Mouse (Mus musculus) brown adipose tissue, adult 24 weeks (tissue): ENCODE results near the gene Slc10a7. TPM values are rescaled to one million over a fixed set of nuclear protein-coding genes. Genes with fewer than 3 reads are reported as not detected.

Experiments used
- H3K27ac ChIP-seq: fragments of 200-500 bp; replicated peaks from 2 replicates; pipeline ENCODE4 v1.5.1; 2012; ENCODE audit warnings: low read depth, mild to moderate bottlenecking, low read length
- H3K4me1 ChIP-seq: fragments of 200-500 bp; 2 replicates; pipeline ENCODE4 v1.6.1; 2012; ENCODE audit warnings: low read length, mixed read lengths; ENCODE audit not compliant: control insufficient read depth, insufficient read depth, insufficient read length
- H3K4me3 ChIP-seq: fragments of 200-500 bp; 2 replicates; pipeline ENCODE4 v1.5.1; 2012; ENCODE audit warnings: low read depth, mild to moderate bottlenecking, low read length, moderate library complexity; ENCODE audit not compliant: insufficient read depth
- polyA plus RNA-seq: library from polyadenylated mRNA; stranded (reverse); fragments of >200 nt; gene quantifications from 2 replicates; pipeline ENCODE4 v1.2.4, GENCODE M21; 2012; ENCODE audit not compliant: missing spikeins, insufficient read depth, insufficient read length

The Slc10a7 gene
- polyA plus RNA-seq, 1 experiment = 5.3 TPM

DNA sequence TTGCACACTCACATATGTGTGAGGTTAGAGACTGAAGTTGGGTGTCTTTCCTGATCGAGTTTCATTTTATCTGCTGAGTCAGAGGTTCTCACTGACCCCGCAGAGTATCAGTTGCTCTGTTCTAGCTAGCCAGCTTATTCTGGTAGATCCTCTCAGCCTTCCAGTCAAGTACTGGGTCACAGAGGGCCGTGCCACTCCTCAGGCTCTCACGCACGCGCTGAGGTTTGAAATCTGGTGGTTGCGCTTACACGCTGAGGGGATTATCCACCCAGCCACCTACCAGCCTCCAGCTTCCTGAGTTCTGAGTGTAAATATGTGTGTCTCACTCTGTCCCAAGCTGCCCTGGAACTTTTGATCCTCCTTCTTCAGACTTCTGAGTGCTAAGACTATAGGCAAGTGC lies 59.0 kb downstream of the Slc10a7 start:
- Histone ChIP-seq H3K27ac (no peak overlapping the region), H3K4me3 (no peak overlapping the region), H3K4me1 (peaks cover 2% of the 10 kb centered on the region; the same call in 1 of the 2 replicates)

DNA sequence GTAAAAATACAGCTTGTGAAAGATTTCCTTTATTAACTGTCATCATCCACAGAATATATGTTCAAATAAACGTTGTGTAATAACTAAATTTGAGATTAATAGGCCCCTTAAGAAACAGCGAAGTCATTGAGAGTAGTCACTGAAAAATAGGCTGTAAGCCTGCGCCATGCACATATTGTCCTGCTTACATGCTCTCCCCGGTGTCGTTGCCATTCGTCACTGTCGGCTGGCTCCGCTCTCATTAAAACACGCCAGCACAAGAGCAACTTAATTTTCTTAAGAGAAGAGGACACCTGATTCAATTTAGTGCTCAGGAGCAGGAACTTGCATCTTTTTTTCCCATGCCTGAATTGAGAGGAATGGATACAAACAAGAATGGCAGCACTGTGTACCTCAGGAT lies 62.4 kb downstream of the Slc10a7 start:
- H3K4me1 ChIP-seq = peaks cover 2% of the 10 kb centered on the region; the same call in 1 of the 2 replicates
- no peak overlapping the region for H3K27ac ChIP-seq
- H3K4me3 ChIP-seq = no peak overlapping the region

DNA sequence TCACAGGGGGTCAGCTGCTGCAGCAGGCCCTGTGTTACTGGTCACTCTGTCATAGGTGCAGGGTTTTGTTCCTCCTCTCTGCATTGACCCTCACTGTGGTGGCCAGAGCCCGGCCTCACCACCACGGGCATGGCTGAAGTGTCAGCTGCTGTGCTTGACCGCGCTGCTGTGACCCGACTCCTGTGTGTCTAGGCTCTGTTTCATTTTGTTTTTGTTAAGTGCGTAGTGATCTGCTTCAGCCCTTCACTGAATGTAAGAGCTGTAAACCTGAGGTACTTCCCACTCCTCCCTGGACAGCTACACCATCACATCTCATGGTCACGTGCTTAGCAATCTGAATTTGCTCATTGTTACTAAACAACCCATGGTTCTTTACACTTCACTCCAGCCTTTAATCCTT lies 65.1 kb downstream of the Slc10a7 start:
- Histone ChIP-seq H3K4me1 (peaks cover 2% of the 10 kb centered on the region; the same call in 1 of the 2 replicates), H3K27ac (no peak overlapping the region), H3K4me3 (no peak overlapping the region)

DNA sequence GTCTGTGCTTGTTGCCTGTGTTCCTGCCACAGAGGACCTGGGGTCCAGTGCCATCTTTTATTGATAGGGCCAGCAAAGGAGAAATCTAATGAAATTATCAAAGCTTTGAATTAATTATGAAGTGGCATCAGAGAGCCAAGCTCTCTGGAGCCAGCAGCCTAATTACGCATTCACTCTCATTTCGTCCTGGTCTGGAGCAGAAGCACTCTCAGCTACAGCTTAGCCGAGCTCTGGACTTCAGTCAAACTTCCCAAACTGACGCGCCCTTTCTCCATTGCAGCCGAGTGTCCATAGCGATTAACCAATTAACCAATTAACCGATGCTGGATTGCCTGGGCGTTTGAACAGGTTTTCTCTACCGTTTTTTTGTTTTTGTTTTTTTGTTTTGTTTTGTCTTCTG lies 68.4 kb downstream of the Slc10a7 start:
- Histone ChIP-seq H3K4me3 (no peak overlapping the region), H3K4me1 (peaks cover 2% of the 10 kb centered on the region; the same call in 1 of the 2 replicates), H3K27ac (no peak overlapping the region)

DNA sequence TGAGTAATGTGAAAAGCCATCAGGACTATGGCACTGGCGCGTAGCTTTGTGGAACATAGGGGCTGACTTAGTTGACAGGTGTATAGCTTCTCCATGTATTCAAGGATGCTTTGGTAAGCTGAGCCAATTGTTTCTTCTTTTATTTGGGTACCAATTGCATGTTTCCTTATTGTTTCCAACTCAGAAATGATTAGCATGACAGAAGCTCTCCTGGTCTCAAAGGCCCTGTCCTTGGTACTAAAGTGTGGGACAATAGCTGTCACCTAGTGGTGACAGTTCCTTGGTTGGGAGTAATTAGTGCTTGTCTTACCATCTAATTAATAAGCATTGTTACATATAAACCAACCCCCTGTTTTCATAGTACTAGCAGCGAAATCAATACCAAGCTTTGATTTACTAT lies 68.9 kb downstream of the Slc10a7 start:
- H3K27ac ChIP-seq = no peak overlapping the region
- H3K4me3 ChIP-seq = no peak overlapping the region
- peaks cover 2% of the 10 kb centered on the region; the same call in 1 of the 2 replicates for H3K4me1 ChIP-seq

DNA sequence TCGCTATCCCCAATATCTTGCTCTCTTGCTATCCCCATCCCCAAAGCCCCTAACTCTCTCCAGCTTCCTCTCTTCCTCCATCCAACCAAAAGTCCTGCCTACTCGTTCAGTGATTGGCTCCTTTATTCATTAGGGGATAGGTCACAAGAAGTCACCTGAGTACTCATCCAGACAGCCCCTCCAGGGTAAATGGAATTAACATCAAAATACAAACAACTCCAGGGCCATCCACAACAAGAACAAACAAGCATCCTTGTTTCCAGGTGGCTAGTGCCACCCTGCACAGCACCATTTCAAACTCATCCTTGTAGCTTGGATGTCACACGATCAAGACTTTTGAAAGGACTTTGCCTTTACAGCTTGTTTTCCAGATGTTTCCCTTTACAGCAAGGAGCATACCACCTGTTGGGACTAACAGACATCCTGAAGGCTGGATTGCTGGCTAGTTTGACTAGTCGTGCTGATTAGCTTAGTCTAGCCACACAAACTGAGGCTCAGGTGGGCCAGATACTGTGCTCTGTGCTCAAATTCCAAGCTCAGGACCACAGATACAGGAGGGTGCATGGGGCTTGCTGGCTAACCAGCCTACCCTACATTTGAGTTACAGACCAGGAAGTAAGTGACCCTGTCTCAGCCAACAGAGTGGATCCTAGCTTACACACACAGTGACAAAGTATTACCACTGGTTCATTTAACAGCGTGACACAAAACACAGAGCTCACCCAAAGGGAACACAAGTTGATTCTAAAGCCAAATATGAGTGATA lies 75.0 kb downstream of the Slc10a7 start:
- H3K27ac ChIP-seq = peak overlapping the region; percentile 37
- H3K4me3 ChIP-seq = no peak overlapping the region
- peaks cover 9% of the 10 kb centered on the region for H3K4me1 ChIP-seq

DNA sequence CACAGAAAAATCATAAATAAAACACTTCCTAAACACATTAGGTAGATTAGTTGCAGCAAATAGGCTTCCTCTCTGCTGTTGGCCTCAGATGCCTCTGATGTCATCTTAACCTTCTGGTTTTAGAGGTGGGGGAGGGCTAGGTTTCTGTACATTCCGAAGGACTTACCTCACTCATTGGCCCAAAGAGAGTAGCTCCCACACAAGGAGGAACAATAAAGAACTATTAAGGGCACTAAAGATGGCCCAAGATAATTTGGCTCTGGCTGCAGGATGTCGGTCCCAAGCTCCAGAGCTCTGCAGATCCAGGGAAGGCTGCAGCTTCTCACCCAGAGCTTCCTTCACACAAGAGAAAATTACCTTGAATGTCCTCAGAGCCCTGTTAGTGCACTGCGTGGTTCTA lies 75.7 kb downstream of the Slc10a7 start:
- Histone ChIP-seq H3K27ac (peak overlapping the region; percentile 37; the same call in 1 of the 2 replicates), H3K4me1 (peaks cover 9% of the 10 kb centered on the region), H3K4me3 (no peak overlapping the region)

DNA sequence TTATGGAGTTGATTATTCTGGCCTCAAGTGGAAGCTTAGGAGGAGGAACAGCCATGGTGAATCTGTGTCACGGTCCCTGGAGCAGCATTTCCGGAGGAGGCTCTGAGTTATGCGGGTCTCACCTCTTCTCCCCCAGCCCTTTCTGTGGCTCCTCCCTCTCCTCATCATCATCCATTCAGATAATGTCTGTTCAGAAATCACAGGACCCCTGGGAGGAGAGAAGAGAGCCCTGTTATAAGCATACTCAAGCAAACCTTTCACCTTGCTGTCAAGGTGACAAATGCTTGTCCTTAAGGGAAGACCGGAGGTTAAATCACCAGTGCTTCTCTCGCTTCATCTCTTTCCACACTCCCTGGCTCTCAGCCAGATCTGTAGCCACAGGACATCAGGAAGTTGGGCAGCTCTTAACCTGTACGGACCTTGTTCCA lies 86.3 kb downstream of the Slc10a7 start:
- Histone ChIP-seq H3K27ac (no peak overlapping the region), H3K4me3 (no peak overlapping the region), H3K4me1 (no peaks in the 10 kb centered on the region)

DNA sequence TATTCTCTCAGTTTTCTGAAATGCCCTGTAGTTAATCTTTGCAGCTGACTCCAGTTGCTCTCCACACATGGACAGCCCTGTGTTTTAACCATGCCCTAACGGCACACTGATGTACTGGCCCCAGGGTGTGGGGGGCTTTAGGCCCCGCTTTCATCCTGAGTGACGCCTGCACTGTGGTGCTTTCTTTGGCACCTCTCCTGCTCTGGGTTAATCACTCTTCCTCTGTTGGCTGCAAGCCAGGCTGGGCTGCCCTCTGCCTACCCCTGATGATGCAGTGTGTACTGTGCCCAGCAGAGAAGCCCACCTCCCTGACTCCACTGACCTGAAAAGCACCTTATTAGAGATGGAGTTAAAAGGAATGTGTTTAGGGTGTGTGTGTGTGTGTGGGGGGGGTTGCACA lies 89.1 kb downstream of the Slc10a7 start:
- Histone ChIP-seq H3K4me1 (no peaks in the 10 kb centered on the region), H3K4me3 (no peak overlapping the region), H3K27ac (no peak overlapping the region)

DNA sequence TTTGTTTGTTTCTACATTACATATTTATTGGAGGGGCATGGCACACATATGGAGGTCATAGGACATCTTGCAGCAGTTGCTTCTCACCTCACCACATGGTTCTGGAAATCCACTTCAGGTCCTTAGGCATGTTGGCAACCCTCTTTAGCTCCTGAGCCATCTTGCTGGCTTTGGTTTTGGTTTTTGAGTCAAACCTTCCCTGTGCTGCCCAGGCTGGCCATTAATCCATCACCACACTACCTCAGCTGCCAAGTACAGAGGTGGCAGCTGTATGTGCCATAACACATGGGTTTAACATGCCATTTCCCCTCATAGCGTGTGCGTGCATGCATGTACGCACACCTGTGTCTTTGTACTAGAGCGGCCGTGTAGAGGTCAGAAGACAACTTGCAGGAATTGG lies 93.9 kb downstream of the Slc10a7 start:
- H3K4me3 ChIP-seq = no peak overlapping the region
- H3K4me1 ChIP-seq = no peaks in the 10 kb centered on the region
- no peak overlapping the region for H3K27ac ChIP-seq

DNA sequence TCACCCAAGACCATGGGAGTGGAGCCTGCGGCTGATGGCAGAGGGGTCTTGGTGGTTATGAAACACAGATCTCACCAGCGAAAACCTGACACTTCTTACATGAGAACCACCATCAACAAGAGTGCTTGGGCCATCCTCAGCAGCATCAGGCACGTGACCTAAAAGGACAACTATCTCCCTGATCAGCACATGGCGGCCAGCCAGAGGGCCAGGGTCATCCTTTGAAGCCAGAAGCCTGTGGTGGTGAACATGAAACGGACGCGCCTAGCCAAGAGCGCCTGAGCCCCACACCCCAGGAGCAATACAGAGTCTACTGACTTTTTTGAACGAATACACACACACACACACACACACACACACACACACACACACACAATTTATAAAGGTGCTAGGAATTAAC lies 95.3 kb downstream of the Slc10a7 start:
- Histone ChIP-seq H3K4me1 (no peaks in the 10 kb centered on the region), H3K27ac (no peak overlapping the region), H3K4me3 (no peak overlapping the region)

DNA sequence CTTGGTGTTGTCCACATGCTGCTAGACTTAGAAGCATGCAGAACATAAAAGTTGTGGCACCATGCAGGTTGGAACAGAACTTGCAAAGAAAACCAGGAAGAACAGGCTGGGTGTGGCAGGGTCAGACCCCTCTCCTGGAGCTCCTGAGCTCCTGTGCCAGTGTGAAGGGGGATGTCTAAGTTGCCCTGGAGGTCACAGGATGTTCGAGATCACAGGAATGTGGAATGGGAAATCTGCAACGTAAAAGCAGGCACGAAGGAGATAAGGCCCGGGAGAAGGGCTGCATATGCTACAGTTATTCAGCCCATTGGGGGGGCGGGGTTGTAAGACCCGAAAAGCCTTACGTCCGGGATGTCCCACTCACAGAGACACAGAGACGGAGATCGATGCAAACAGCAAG lies 100.2 kb downstream of the Slc10a7 start:
- H3K4me1 ChIP-seq = no peaks in the 10 kb centered on the region
- H3K4me3 ChIP-seq = no peak overlapping the region
- no peak overlapping the region for H3K27ac ChIP-seq

DNA sequence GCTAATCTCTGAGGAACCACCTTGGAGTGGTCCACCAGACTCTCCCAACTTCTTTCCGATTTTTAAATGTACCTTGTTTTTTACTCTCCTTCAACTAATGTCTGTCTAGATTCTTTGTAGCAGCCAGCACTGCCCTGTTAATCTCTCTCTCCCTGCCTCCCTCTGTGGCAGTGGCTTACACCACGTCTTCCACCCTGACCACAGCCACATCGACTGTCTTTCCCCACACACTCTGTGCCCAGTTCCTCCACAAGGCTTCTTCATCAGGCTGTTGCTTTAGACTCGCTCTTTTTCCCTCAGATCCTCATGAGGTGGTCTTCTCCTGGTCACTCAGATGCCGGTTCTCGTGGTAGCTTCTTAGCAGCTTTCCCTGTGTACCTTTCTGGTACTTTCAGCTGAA lies 101.9 kb downstream of the Slc10a7 start:
- no peak overlapping the region for H3K27ac ChIP-seq
- no peaks in the 10 kb centered on the region for H3K4me1 ChIP-seq
- no peak overlapping the region for H3K4me3 ChIP-seq

DNA sequence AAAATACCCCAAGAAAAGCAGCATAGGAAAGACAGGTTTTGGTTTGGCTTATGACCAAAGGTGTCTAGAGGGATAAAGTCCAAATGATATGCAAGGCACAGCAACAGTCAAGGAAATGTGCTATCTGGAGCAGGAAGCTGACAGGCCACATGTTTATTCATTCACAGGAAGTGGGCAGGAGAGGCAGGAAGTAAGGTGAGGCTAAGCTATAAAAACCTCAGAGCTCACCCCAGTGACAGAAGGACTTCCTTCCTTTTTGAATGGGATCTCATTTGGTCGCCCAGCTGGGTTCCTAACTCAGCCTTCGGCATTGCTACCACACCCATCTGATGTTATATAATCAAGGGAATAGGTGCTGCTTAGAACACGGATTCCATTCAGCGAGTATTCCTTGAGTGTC lies 113.2 kb downstream of the Slc10a7 start:
- H3K4me1 ChIP-seq = peaks cover 12% of the 10 kb centered on the region
- H3K4me3 ChIP-seq = no peak overlapping the region
- peak overlapping the region; percentile 85 for H3K27ac ChIP-seq

DNA sequence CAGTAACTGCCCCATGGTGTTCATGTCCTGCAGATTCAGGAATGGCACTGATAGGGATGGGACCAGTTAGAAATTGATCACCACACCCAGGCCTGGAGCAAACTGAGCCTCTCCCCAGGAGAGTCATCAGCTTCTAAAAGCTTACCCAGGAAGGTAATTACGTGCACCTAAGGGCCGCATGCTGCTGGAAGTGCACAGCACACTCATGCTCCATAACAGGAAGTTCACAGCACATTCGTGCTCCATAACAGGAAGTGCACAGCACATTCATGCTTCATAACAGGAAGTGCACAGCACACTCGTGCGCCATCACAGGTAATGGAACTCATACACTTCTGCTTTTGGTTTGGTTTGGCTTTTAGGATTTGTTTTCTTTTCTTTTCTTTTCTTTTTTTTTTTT lies 114.8 kb downstream of the Slc10a7 start:
- H3K4me1 ChIP-seq = peaks cover 18% of the 10 kb centered on the region
- H3K4me3 ChIP-seq = no peak overlapping the region
- H3K27ac ChIP-seq = peak overlapping the region; percentile 55; the same call in 1 of the 2 replicates

DNA sequence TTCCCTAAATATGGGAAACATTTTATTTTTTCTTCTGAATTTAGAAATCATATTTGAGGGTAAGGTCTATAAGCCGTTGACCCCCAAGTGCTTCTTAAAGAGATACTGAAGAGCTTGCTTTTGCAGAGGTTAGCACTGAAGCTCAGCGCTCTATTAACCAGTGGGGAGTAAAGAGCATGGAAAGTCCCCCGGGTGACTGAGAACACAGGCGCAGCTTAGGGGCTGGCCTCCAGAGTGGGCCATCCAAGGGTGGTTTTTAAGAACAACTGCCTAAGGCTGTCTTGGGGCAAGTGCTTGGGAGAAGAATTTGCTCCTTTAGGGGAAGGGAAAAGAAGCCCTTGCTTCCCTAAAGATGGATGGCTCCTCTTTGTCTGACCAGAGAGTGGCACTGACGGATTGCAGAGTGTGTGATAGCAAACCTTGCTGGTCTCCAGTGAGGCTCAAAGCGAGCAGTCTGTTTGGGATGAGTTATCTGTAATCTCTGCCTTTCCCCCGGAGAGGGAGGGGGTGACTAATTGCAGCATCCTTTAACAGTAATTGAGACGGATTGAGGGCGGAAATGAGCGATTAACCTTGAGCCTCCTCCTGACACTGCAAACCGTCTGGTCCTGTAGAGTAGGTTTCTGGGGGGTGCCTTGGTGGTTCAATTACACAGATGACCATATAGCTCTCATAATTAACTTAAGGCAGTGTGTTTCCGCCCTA lies 115.7 kb downstream of the Slc10a7 start:
- no peak overlapping the region for H3K4me3 ChIP-seq
- peaks cover 18% of the 10 kb centered on the region for H3K4me1 ChIP-seq
- peak overlapping the region; percentile 5; the same call in 1 of the 2 replicates for H3K27ac ChIP-seq
